Mouse (Mus musculus): ENCODE measurements around the gene AI597479. TPM values are rescaled to one million over a fixed set of nuclear protein-coding genes. Genes with fewer than 3 reads are reported as not detected.
"Not testable (repeated sequence)": the region's sequence is repeated elsewhere in the genome, so short reads cannot be mapped to it uniquely, and the experiment has no call there.

AI597479 gene
- polyA plus RNA-seq, 1 experiment: 24.2 TPM

GRCm38 (mm10) chr1:43124726-43125125 is 26.2 kb downstream of the AI597479 start:
- DNase-seq (ENCODE audit: low spot score): no peak

- no peak for DNase-seq (ENCODE audit: low spot score)
Observed at GRCm38 (mm10) chr1:43127196-43127595, 28.7 kb downstream of the AI597479 start.

GRCm38 (mm10) chr1:43127820-43128610 is 29.5 kb downstream of the AI597479 start:
- no peak for DNase-seq (ENCODE audit: low spot score)

GRCm38 (mm10) chr1:43130219-43130981 is 31.9 kb downstream of the AI597479 start:
- DNase-seq (ENCODE audit: low spot score): no peak

- DNase-seq (ENCODE audit: low spot score): no peak
Observed at GRCm38 (mm10) chr1:43131591-43131990, 33.1 kb downstream of the AI597479 start.

GRCm38 (mm10) chr1:43136488-43137029 is 38.0 kb downstream of the AI597479 start:
- DNase-seq (ENCODE audit: low spot score): not testable (repeated sequence)

GRCm38 (mm10) chr1:43137334-43137733 is 38.8 kb downstream of the AI597479 start:
- DNase-seq (ENCODE audit: low spot score): no peak

GRCm38 (mm10) chr1:43138268-43138812 is 39.8 kb downstream of the AI597479 start:
- DNase-seq (ENCODE audit: low spot score): no peak

GRCm38 (mm10) chr1:43139587-43140266 is 41.2 kb downstream of the AI597479 start:
- peak; percentile 69 for DNase-seq (ENCODE audit: low spot score)

GRCm38 (mm10) chr1:43141555-43141961 is 43.0 kb downstream of the AI597479 start:
- DNase-seq (ENCODE audit: low spot score): no peak

- DNase-seq (ENCODE audit: low spot score): no peak
Observed at GRCm38 (mm10) chr1:43142849-43143248, 44.3 kb downstream of the AI597479 start.

GRCm38 (mm10) chr1:43143284-43143683 is 44.8 kb downstream of the AI597479 start:
- DNase-seq (ENCODE audit: low spot score): no peak

- DNase-seq (ENCODE audit: low spot score): no peak
Observed at GRCm38 (mm10) chr1:43143791-43144190, 45.3 kb downstream of the AI597479 start.

GRCm38 (mm10) chr1:43144338-43144906 is 45.9 kb downstream of the AI597479 start:
- no peak for DNase-seq (ENCODE audit: low spot score)

GRCm38 (mm10) chr1:43145388-43145787 is 46.9 kb downstream of the AI597479 start:
- no peak for DNase-seq (ENCODE audit: low spot score)

GRCm38 (mm10) chr1:43147474-43147873 is 49.0 kb downstream of the AI597479 start:
- no peak for DNase-seq (ENCODE audit: low spot score)

GRCm38 (mm10) chr1:43150225-43150624 is 51.7 kb downstream of the AI597479 start:
- DNase-seq (ENCODE audit: low spot score): no peak

GRCm38 (mm10) chr1:43152626-43153025 is 54.1 kb downstream of the AI597479 start:
- DNase-seq (ENCODE audit: low spot score): no peak

- DNase-seq (ENCODE audit: low spot score): no peak
Observed at GRCm38 (mm10) chr1:43153538-43153937, 55.0 kb downstream of the AI597479 start.

GRCm38 (mm10) chr1:43154491-43154890 is 56.0 kb downstream of the AI597479 start:
- DNase-seq (ENCODE audit: low spot score): no peak

- DNase-seq (ENCODE audit: low spot score): no peak
Observed at GRCm38 (mm10) chr1:43157907-43158306, 59.4 kb downstream of the AI597479 start.
